Mouse (Mus musculus): ENCODE measurements around the gene Defb25.

DNA sequence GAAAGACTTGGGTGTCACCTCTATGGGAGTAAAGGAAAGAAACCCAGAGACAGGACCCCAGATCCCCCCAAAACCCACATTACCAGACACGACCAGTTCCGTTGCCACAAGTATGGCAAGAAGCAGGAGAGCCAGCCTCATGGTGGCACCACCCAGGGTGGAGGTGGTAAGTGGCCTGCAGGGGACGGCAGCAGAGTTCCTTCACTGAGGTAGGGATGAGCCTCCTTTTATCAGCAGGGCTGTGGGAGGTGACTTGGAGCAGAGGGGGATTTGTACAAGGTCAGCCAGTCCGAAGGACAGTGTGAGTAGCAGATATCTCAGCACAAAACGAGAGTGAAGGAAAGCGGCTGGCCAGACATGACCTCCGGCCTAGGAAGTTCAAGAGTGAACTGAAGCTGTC is 42.7 kb downstream of the Defb25 start, which contains the start of gene Defb19:
- no peak for TF ChIP-seq CTCF (IDR thresholded peaks at IDR 0.05; ENCODE audit: extremely low read depth, insufficient read depth, low read length)
- TF ChIP-seq POLR2A (IDR thresholded peaks at IDR 0.05; ENCODE audit: extremely low read depth, insufficient read depth, low read length), result no peak
